Mouse (Mus musculus) hindbrain, embryonic 11.5 days (tissue): ENCODE measurements around the gene Rapgef5. TPM values are rescaled to one million over a fixed set of nuclear protein-coding genes. Genes with fewer than 3 reads are reported as not detected.

Source experiments
- ATAC-seq: fragments of 200-750 bp; cut with Nextera tagmentation; 2 replicates; pipeline ENCODE4 v1.8.0; 2017; ENCODE audit warnings: mild to moderate bottlenecking, moderate TSS enrichment, moderate library complexity; ENCODE audit not compliant: low FRiP score
- DNase-seq: peaks from one replicate; pipeline ENCODE4 v3.0.0-alpha.2; 2015; ENCODE audit warnings: low spot score
- H3K27ac ChIP-seq: fragments of 300-500 bp; sonication (generic); 2 replicates; pipeline ENCODE4 v1.5.1; 2014; ENCODE audit warnings: mild to moderate bottlenecking, low read depth, low read length
- H3K27me3 ChIP-seq: fragments of 300-500 bp; sonication (generic); 2 replicates; pipeline ENCODE4 v1.6.1; 2014; ENCODE audit warnings: mild to moderate bottlenecking, low read length, moderate library complexity, mixed read lengths; ENCODE audit not compliant: control insufficient read depth, insufficient read depth
- H3K36me3 ChIP-seq: fragments of 300-500 bp; sonication (generic); 2 replicates; pipeline ENCODE4 v1.6.1; 2014; ENCODE audit warnings: mild to moderate bottlenecking, low read length, moderate library complexity, mixed read lengths; ENCODE audit not compliant: control insufficient read depth, insufficient read depth
- H3K4me1 ChIP-seq: fragments of 300-500 bp; sonication (generic); replicated peaks from 2 replicates; pipeline ENCODE4 v1.6.1; 2014; ENCODE audit warnings: low read length, mixed read lengths; ENCODE audit not compliant: control insufficient read depth, insufficient read depth
- H3K4me2 ChIP-seq: fragments of 300-500 bp; sonication (generic); replicated peaks from 2 replicates; pipeline ENCODE4 v1.6.1; 2014; ENCODE audit warnings: mild to moderate bottlenecking, low read depth, low read length
- H3K4me3 ChIP-seq: fragments of 300-500 bp; sonication (generic); 2 replicates; pipeline ENCODE4 v1.5.1; 2014; ENCODE audit warnings: low read depth, low read length
- H3K9ac ChIP-seq: fragments of 300-500 bp; sonication (generic); 2 replicates; pipeline ENCODE4 v1.6.1; 2014; ENCODE audit warnings: low read depth, low read length
- H3K9me3 ChIP-seq: fragments of 300-500 bp; sonication (generic); 2 replicates; pipeline ENCODE4 v1.6.1; 2016; ENCODE audit warnings: low read length; ENCODE audit not compliant: control insufficient read depth
- WGBS: fragments of 180-500 bp; shearing (Covaris S2); extraction: QIAGEN DNeasy Blood & Tissue Kit; methylation state at CpG from one replicate; pipeline ENCODE4 v1.1.7; 2014; 5-methylcytosine and 5-hydroxymethylcytosine counted together
- polyA plus RNA-seq: library from polyadenylated mRNA; unstranded; fragments of >200 nt; fragmentation: Nextera tagmentation; extraction: Ambion mirVana; gene quantifications from 2 replicates; pipeline ENCODE4 v1.2.1, GENCODE M21; 2014

The Rapgef5 gene
- polyA plus RNA-seq, 1 experiment from 2014 or later: 23.8 TPM

- Histone ChIP-seq H3K27ac (no peak overlapping the region), H3K9ac (no peak overlapping the region), H3K9me3 (no peaks in the 10 kb centered on the region), H3K4me1 (no peaks in the 10 kb centered on the region), H3K4me3 (no peak overlapping the region), H3K36me3 (no peaks in the 10 kb centered on the region), H3K4me2 (no peak overlapping the region), H3K27me3 (no peaks in the 10 kb centered on the region)
- ATAC-seq (no peak), DNase-seq (no peak)
- 74% methylated on average over 14 of the region's 14 CpGs for WGBS
Observed at GRCm38 (mm10) chr12:117517275-117517936, 1.1 kb downstream of the Rapgef5 start.

- DNase-seq (no peak), ATAC-seq (no peak)
- Histone ChIP-seq H3K4me2 (no peak overlapping the region), H3K4me1 (no peaks in the 10 kb centered on the region), H3K4me3 (no peak overlapping the region), H3K27ac (no peak overlapping the region), H3K9ac (no peak overlapping the region), H3K27me3 (no peaks in the 10 kb centered on the region), H3K36me3 (no peaks in the 10 kb centered on the region), H3K9me3 (no peaks in the 10 kb centered on the region)
- WGBS: 71% methylated on average over 9 of the region's 9 CpGs
Observed at GRCm38 (mm10) chr12:117524311-117525013, 8.2 kb downstream of the Rapgef5 start.

- no peak for ATAC-seq
- Histone ChIP-seq H3K4me2 (no peak overlapping the region), H3K27me3 (peaks cover 2% of the 10 kb centered on the region), H3K9me3 (no peaks in the 10 kb centered on the region), H3K4me3 (no peak overlapping the region), H3K9ac (no peak overlapping the region), H3K4me1 (no peaks in the 10 kb centered on the region), H3K27ac (no peak overlapping the region), H3K36me3 (no peaks in the 10 kb centered on the region)
- 74% methylated on average over 3 of the region's 3 CpGs for WGBS
- no peak for DNase-seq
Observed at GRCm38 (mm10) chr12:117527889-117528288, 11.6 kb downstream of the Rapgef5 start.

- ATAC-seq (no peak), DNase-seq (no peak)
- Histone ChIP-seq H3K4me3 (no peak overlapping the region), H3K9ac (no peak overlapping the region), H3K4me1 (no peaks in the 10 kb centered on the region), H3K4me2 (no peak overlapping the region), H3K36me3 (no peaks in the 10 kb centered on the region), H3K27me3 (peaks cover 9% of the 10 kb centered on the region), H3K9me3 (no peaks in the 10 kb centered on the region), H3K27ac (no peak overlapping the region)
- WGBS: 86% methylated on average over 4 of the region's 4 CpGs
Observed at GRCm38 (mm10) chr12:117528509-117529145, 12.3 kb downstream of the Rapgef5 start.

GRCm38 (mm10) chr12:117531106-117531505, 14.8 kb downstream of the Rapgef5 start:
- DNase-seq: no peak
- Histone ChIP-seq H3K27ac (no peak overlapping the region), H3K9me3 (no peaks in the 10 kb centered on the region), H3K9ac (no peak overlapping the region), H3K4me1 (no peaks in the 10 kb centered on the region; the same call in 1 of the 2 replicates), H3K4me2 (no peak overlapping the region), H3K36me3 (no peaks in the 10 kb centered on the region), H3K27me3 (peaks cover 20% of the 10 kb centered on the region), H3K4me3 (no peak overlapping the region)
- ATAC-seq: no peak
- 88% methylated on average over 4 of the region's 4 CpGs for WGBS

GRCm38 (mm10) chr12:117533176-117534086, 17.2 kb downstream of the Rapgef5 start:
- ATAC-seq (peak; percentile 80), DNase-seq (no peak)
- H3K4me2 ChIP-seq: peak overlapping the region; percentile 94
- H3K27ac ChIP-seq: no peak overlapping the region
- H3K36me3 ChIP-seq: no peaks in the 10 kb centered on the region
- peaks cover 20% of the 10 kb centered on the region for H3K27me3 ChIP-seq
- no peaks in the 10 kb centered on the region for H3K9me3 ChIP-seq
- peak overlapping the region; percentile 58 for H3K4me3 ChIP-seq
- H3K4me1 ChIP-seq: no peaks in the 10 kb centered on the region; the same call in 1 of the 2 replicates
- H3K9ac ChIP-seq: peak overlapping the region; percentile 55
- WGBS: 3% methylated on average over 57 of the region's 64 CpGs

GRCm38 (mm10) chr12:117534087-117534751, 17.9 kb downstream of the Rapgef5 start:
- H3K27ac ChIP-seq: no peak overlapping the region
- peak overlapping the region; percentile 55 for H3K9ac ChIP-seq
- no peaks in the 10 kb centered on the region for H3K36me3 ChIP-seq
- H3K27me3 ChIP-seq: peaks cover 20% of the 10 kb centered on the region
- peak; percentile 80 for ATAC-seq
- H3K9me3 ChIP-seq: no peaks in the 10 kb centered on the region
- under 1% methylated on average over 53 of the region's 66 CpGs for whole genome bisulfite sequencing
- H3K4me1 ChIP-seq: no peaks in the 10 kb centered on the region; the same call in 1 of the 2 replicates
- H3K4me2 ChIP-seq: peak overlapping the region; percentile 94
- peak; percentile 63 for DNase-seq
- H3K4me3 ChIP-seq: peak overlapping the region; percentile 58

- no peak overlapping the region for H3K4me2 ChIP-seq
- H3K9me3 ChIP-seq: no peaks in the 10 kb centered on the region
- DNase-seq (no peak), ATAC-seq (no peak)
- no peak overlapping the region for H3K9ac ChIP-seq
- H3K36me3 ChIP-seq: no peaks in the 10 kb centered on the region
- no peak overlapping the region for H3K27ac ChIP-seq
- WGBS: 77% methylated on average over 2 of the region's 2 CpGs
- no peak overlapping the region for H3K4me3 ChIP-seq
- no peaks in the 10 kb centered on the region for H3K4me1 ChIP-seq
- no peaks in the 10 kb centered on the region for H3K27me3 ChIP-seq
Observed at GRCm38 (mm10) chr12:117540352-117540751, 24.1 kb downstream of the Rapgef5 start.
